Mouse (Mus musculus) MEL (cell line): ENCODE measurements around the gene Arl3. TPM values are rescaled to one million over a fixed set of nuclear protein-coding genes. Genes with fewer than 3 reads are reported as not detected.

Experiments
- DNase-seq: peaks from one replicate; pipeline ENCODE4 v3.0.0; 2011; ENCODE audit warnings: low read depth, low spot score
- H3K27ac ChIP-seq: 2 replicates; pipeline ENCODE4 v1.5.1; 2012; ENCODE audit warnings: low read depth, mild to moderate bottlenecking, control low read depth, low read length, moderate library complexity; ENCODE audit not compliant: control insufficient read depth
- H3K27me3 ChIP-seq, 2 experiments: fragments of 150-350 bp in 1 of 2; sonication (generic) in 1 of 2; 2 replicates each; pipeline ENCODE4 v1.6.1; 2012; ENCODE audit warnings: low read length in 2 of 2, mild to moderate bottlenecking in 2 of 2, improper control_type of control experiment in 1 of 2, moderate library complexity in 1 of 2; ENCODE audit not compliant: insufficient read depth in 2 of 2, control insufficient read depth in 1 of 2
- H3K36me3 ChIP-seq, 2 experiments: 2 replicates each; pipeline ENCODE4 v1.6.1; 2012 to 2014; ENCODE audit warnings: low read length in 2 of 2, improper control_type of control experiment in 1 of 2, inconsistent platforms in 1 of 2, mild to moderate bottlenecking in 1 of 2; ENCODE audit not compliant: insufficient read depth in 2 of 2, control insufficient read depth in 1 of 2
- H3K4me1 ChIP-seq, 2 experiments: fragments of 150-350 bp in 1 of 2; sonication (generic) in 1 of 2; 2 replicates each; pipeline ENCODE4 v1.6.1; 2012; ENCODE audit warnings: low read length in 2 of 2, improper control_type of control experiment in 1 of 2, mild to moderate bottlenecking in 1 of 2; ENCODE audit not compliant: insufficient read depth in 2 of 2, control insufficient read depth in 1 of 2
- H3K4me3 ChIP-seq, 2 experiments: fragments of 150-350 bp in 1 of 2; sonication (generic) in 1 of 2; 2 replicates each; pipeline ENCODE4 v1.5.1; 2012; ENCODE audit warnings: low read depth in 2 of 2, low read length in 2 of 2, mild to moderate bottlenecking in 2 of 2, moderate library complexity in 2 of 2, control low read depth in 1 of 2, improper control_type of control experiment in 1 of 2; ENCODE audit not compliant: control insufficient read depth in 1 of 2, insufficient read depth in 1 of 2
- H3K79me2 ChIP-seq: 2 replicates; pipeline ENCODE4 v1.6.1; 2012; ENCODE audit warnings: mild to moderate bottlenecking, low read length, moderate library complexity; ENCODE audit not compliant: control insufficient read depth, poor library complexity, insufficient read depth
- H3K9ac ChIP-seq: 2 replicates; pipeline ENCODE4 v1.6.1; 2012; ENCODE audit warnings: low read depth, mild to moderate bottlenecking, control low read depth, low read length, moderate library complexity; ENCODE audit not compliant: control insufficient read depth, poor library complexity, severe bottlenecking
- H3K9me3 ChIP-seq: fragments of 150-350 bp; sonication (generic); replicated peaks from 2 replicates; pipeline ENCODE4 v1.6.1; 2012; ENCODE audit warnings: mild to moderate bottlenecking, low read length, improper control_type of control experiment, moderate library complexity; ENCODE audit not compliant: insufficient read depth
- BHLHE40 ChIP-seq: IDR thresholded peaks from 2 replicates; pipeline ENCODE4 v1.6.1; 2012; ENCODE audit warnings: low read depth, mild to moderate bottlenecking, inconsistent platforms, low read length, improper control_type of control experiment, borderline replicate concordance
- CHD1 ChIP-seq: IDR thresholded peaks from 2 replicates; pipeline ENCODE4 v1.6.1; 2012; ENCODE audit warnings: low read depth, mild to moderate bottlenecking, inconsistent platforms, low read length, improper control_type of control experiment
- CHD2 ChIP-seq: IDR thresholded peaks from 2 replicates; pipeline ENCODE4 v1.6.1; 2011; ENCODE audit warnings: low read length, improper control_type of control experiment
- CTCF ChIP-seq, 3 experiments: IDR thresholded peaks in 2 of 3; conservative IDR thresholded peaks in 1 of 3; 2 replicates each; pipeline ENCODE4 v1.5.1; 2011 to 2012; ENCODE audit warnings: low read length in 3 of 3, low read depth in 2 of 3, mild to moderate bottlenecking in 2 of 3, improper control_type of control experiment in 1 of 3, inconsistent platforms in 1 of 3, mixed read lengths in 1 of 3, moderate library complexity in 1 of 3; ENCODE audit not compliant: control insufficient read depth in 1 of 3, insufficient read depth in 1 of 3, poor library complexity in 1 of 3, severe bottlenecking in 1 of 3
- ELF1 ChIP-seq: IDR thresholded peaks from 2 replicates; pipeline ENCODE4 v1.6.1; 2014; ENCODE audit warnings: low read depth, mild to moderate bottlenecking, inconsistent platforms, low read length, improper control_type of control experiment, moderate library complexity
- EP300 ChIP-seq, 2 experiments: IDR thresholded peaks; 2 replicates each; pipeline ENCODE4 v1.6.1; 2011; ENCODE audit warnings: improper control_type of control experiment in 2 of 2, low read length in 2 of 2, low read depth in 1 of 2, mild to moderate bottlenecking in 1 of 2
- ETS1 ChIP-seq: IDR thresholded peaks from 2 replicates; pipeline ENCODE4 v1.6.1; 2012; ENCODE audit warnings: low read depth, mild to moderate bottlenecking, inconsistent platforms, low read length, improper control_type of control experiment, moderate library complexity
- GATA1 ChIP-seq: IDR thresholded peaks from 2 replicates; pipeline ENCODE4 v1.6.1; 2011; ENCODE audit warnings: low read depth, low read length, improper control_type of control experiment
- HCFC1 ChIP-seq: IDR thresholded peaks from 2 replicates; pipeline ENCODE4 v1.6.1; 2012; ENCODE audit warnings: low read depth, mild to moderate bottlenecking, inconsistent platforms, low read length, improper control_type of control experiment, moderate library complexity
- JUND ChIP-seq: IDR thresholded peaks from 2 replicates; pipeline ENCODE4 v1.6.1; 2011; ENCODE audit warnings: low read depth, mild to moderate bottlenecking, improper control_type of control experiment, low read length
- KAT2A ChIP-seq: conservative IDR thresholded peaks from 2 replicates; pipeline ENCODE4 v1.6.1; 2012; ENCODE audit warnings: low read depth, low read length, improper control_type of control experiment, inconsistent platforms
- MAX ChIP-seq: IDR thresholded peaks from 2 replicates; pipeline ENCODE4 v1.6.1; 2011; ENCODE audit warnings: low read length, improper control_type of control experiment
- MAZ ChIP-seq: IDR thresholded peaks from 2 replicates; pipeline ENCODE4 v1.6.1; 2012; ENCODE audit warnings: low read depth, mild to moderate bottlenecking, inconsistent platforms, low read length, improper control_type of control experiment
- MXI1 ChIP-seq: IDR thresholded peaks from 2 replicates; pipeline ENCODE4 v1.6.1; 2011; ENCODE audit warnings: mild to moderate bottlenecking, low read depth, low read length, improper control_type of control experiment
- MYC ChIP-seq: IDR thresholded peaks from 2 replicates; pipeline ENCODE4 v1.6.1; 2011; ENCODE audit warnings: low read depth, mild to moderate bottlenecking, low read length, improper control_type of control experiment, moderate library complexity
- NELFE ChIP-seq: IDR thresholded peaks from 2 replicates; pipeline ENCODE4 v1.6.1; 2011; ENCODE audit warnings: low read depth, low read length, improper control_type of control experiment
- NRF1 ChIP-seq: IDR thresholded peaks from 2 replicates; pipeline ENCODE4 v1.6.1; 2014; ENCODE audit warnings: low read depth, mild to moderate bottlenecking, inconsistent platforms, low read length, improper control_type of control experiment, moderate library complexity; ENCODE audit not compliant: poor library complexity, insufficient read depth, severe bottlenecking
- RAD21 ChIP-seq: IDR thresholded peaks from 2 replicates; pipeline ENCODE4 v1.6.1; 2011; ENCODE audit warnings: mild to moderate bottlenecking, low read depth, low read length, improper control_type of control experiment
- SIN3A ChIP-seq: IDR thresholded peaks from 2 replicates; pipeline ENCODE4 v1.6.1; 2012; ENCODE audit warnings: low read length, improper control_type of control experiment, inconsistent platforms
- SMC3 ChIP-seq: IDR thresholded peaks from 2 replicates; pipeline ENCODE4 v1.6.1; 2011; ENCODE audit warnings: low read depth, low read length, improper control_type of control experiment
- TAL1 ChIP-seq: IDR thresholded peaks from 2 replicates; pipeline ENCODE4 v1.6.1; 2012; ENCODE audit warnings: mild to moderate bottlenecking, inconsistent platforms, low read length, moderate library complexity, mixed read lengths
- UBTF ChIP-seq: IDR thresholded peaks from 2 replicates; pipeline ENCODE4 v1.6.1; 2012; ENCODE audit warnings: low read depth, mild to moderate bottlenecking, inconsistent platforms, low read length, improper control_type of control experiment, moderate library complexity, borderline replicate concordance; ENCODE audit not compliant: insufficient read depth
- USF1 ChIP-seq: IDR thresholded peaks from 2 replicates; pipeline ENCODE4 v1.6.1; 2014; ENCODE audit warnings: low read depth, mild to moderate bottlenecking, inconsistent platforms, low read length, improper control_type of control experiment, moderate library complexity
- ZC3H11A ChIP-seq: IDR thresholded peaks from 2 replicates; pipeline ENCODE4 v1.6.1; 2012; ENCODE audit warnings: low read depth, mild to moderate bottlenecking, inconsistent platforms, low read length, improper control_type of control experiment
- ZKSCAN1 ChIP-seq: IDR thresholded peaks from 2 replicates; pipeline ENCODE4 v1.6.1; 2012; ENCODE audit warnings: low read depth, mild to moderate bottlenecking, inconsistent platforms, low read length, improper control_type of control experiment, moderate library complexity
- ZMIZ1 ChIP-seq: IDR thresholded peaks from 2 replicates; pipeline ENCODE4 v1.6.1; 2012; ENCODE audit warnings: low read depth, mild to moderate bottlenecking, inconsistent platforms, low read length, improper control_type of control experiment, moderate library complexity
- ZNF384 ChIP-seq: IDR thresholded peaks from 2 replicates; pipeline ENCODE4 v1.6.1; 2012; ENCODE audit warnings: low read depth, mild to moderate bottlenecking, inconsistent platforms, low read length, improper control_type of control experiment
- polyA plus RNA-seq, 2 experiments: library from polyadenylated mRNA; stranded (reverse) in 1 of 2; unstranded in 1 of 2; fragments of >175 nt in 1 of 2; fragments of >200 nt in 1 of 2; gene quantifications; 2 replicates each; pipeline versions ENCODE4 v1.2.1 to v1.2.4; 2012; ENCODE audit warnings: low replicate concordance in 2 of 2, low read depth in 1 of 2; ENCODE audit not compliant: insufficient read length in 2 of 2, insufficient read depth in 1 of 2, missing spikeins in 1 of 2
- total RNA-seq: library from RNA; depleted of rRNA; stranded (reverse); fragments of 300-350 nt; gene quantifications from 2 replicates; pipeline ENCODE4 v1.2.3, GENCODE M21; 2012

The Arl3 gene
- total and polyA plus RNA-seq, 3 experiments: 62.4 to 123 TPM; not detected in 1

DNA sequence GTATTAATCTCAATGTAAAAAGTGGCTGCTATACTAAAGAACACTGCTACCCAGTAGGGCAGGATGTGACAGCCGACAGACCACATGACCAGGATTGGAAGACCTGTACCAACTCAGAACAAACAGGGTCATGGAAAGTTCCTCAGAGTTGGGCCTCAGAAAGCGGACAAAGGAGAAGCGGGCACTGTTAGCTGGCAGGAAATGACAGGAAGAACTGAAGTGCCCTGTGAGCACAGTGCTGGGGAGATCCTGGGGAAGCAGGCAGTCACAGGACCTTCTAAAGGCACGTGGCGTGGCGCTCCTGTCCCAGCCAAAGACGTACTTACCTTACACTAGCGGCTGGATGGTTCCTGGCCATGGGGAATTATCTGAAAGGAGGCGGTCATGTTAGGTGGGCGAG, 61.7 kb downstream of the Arl3 start:
- peaks cover 17 to 34% of the 10 kb centered on the region in 2 experiments for H3K4me1 ChIP-seq
- no peak for TF ChIP-seq KAT2A
- no peak for TF ChIP-seq TAL1
- no peak for TF ChIP-seq MYC
- TF ChIP-seq ZMIZ1: no peak
- TF ChIP-seq SMC3: no peak
- no peak for TF ChIP-seq MAZ
- TF ChIP-seq CHD1: no peak
- no peaks in the 10 kb centered on the region for H3K27me3 ChIP-seq
- DNase-seq: no peak
- H3K4me3 ChIP-seq: no peak overlapping the region
- peaks cover 52% of the 10 kb centered on the region for H3K79me2 ChIP-seq
- H3K27ac ChIP-seq: 0 out of 2 replicates have a peak overlapping the region, but pooled peaks have one; percentile 7
- no peaks in the 10 kb centered on the region for H3K9me3 ChIP-seq
- H3K36me3 ChIP-seq: peaks cover 16 to 25% of the 10 kb centered on the region in 2 experiments
- peak overlapping the region; percentile 3; the same call in 1 of the 2 replicates for H3K9ac ChIP-seq

DNA sequence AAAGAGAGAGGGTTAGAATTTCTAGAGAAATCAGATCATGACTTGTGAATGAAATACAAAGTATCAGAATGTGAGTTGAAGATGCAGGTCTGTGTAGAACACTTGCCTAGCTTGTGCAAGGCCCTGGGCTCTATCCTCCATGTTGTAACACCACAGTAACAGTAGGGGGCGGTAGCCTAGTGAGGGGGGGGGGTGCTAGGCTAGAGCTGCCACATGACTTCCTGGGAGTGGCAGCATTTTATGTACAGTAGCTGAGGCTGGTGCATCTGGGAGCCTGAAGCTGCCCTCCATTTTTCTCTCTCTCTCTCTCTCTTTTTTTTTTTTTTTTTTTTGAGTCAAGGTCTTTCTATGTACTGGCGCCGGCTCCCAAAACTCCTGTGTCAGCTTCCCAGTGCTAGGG, 62.2 kb downstream of the Arl3 start:
- peak overlapping the region; percentile 3; the same call in 1 of the 2 replicates for H3K9ac ChIP-seq
- DNase-seq: peak; percentile 80
- H3K9me3 ChIP-seq: no peaks in the 10 kb centered on the region
- H3K36me3 ChIP-seq: peaks cover 16 to 29% of the 10 kb centered on the region in 2 experiments
- TF ChIP-seq RAD21 (peak; percentile 2; the same call in 1 of the 2 replicates), GATA1 (no peak), SMC3 (peak; percentile 43), CHD1 (no peak), ETS1 (0 out of 2 replicates have a peak, but pooled peaks have one; percentile 8), MXI1 (peak; percentile 70), EP300 (IDR thresholded peaks at IDR 0.05; ENCODE audit: low read depth in 1 of 2, low read length in 2 of 2) (peak in 1 of 2 experiments; percentile 34; a peak in 2 of 4 replicates), ZKSCAN1 (no peak), MAZ (peak; percentile 99), ELF1 (peak; percentile 59; the same call in 1 of the 2 replicates), UBTF (no peak), KAT2A (no peak), BHLHE40 (0 out of 2 replicates have a peak, but pooled peaks have one; percentile 35), NRF1 (no peak), ZMIZ1 (no peak), USF1 (peak; percentile 85), ZC3H11A (peak; percentile 22; the same call in 1 of the 2 replicates), MAX (peak; percentile 42; the same call in 1 of the 2 replicates), CHD2 (no peak), NELFE (0 out of 2 replicates have a peak, but pooled peaks have one; percentile 17), HCFC1 (peak; percentile 43; the same call in 1 of the 2 replicates), SIN3A (peak; percentile 75; the same call in 1 of the 2 replicates), MYC (peak; percentile 50; the same call in 1 of the 2 replicates), JUND (no peak), CTCF (IDR thresholded peaks at IDR 0.05 in 2 of 3, conservative IDR thresholded peaks at IDR 0.05 in 1 of 3; ENCODE audit: control insufficient read depth in 1 of 3, insufficient read depth in 1 of 3, low read depth in 2 of 3, low read length in 3 of 3, poor library complexity in 1 of 3, severe bottlenecking in 1 of 3) (peak; percentile 73 to 79 (median 79)), ZNF384 (peak; percentile 70; the same call in 1 of the 2 replicates)
- peaks cover 17 to 39% of the 10 kb centered on the region in 2 experiments for H3K4me1 ChIP-seq
- peaks cover 57% of the 10 kb centered on the region for H3K79me2 ChIP-seq
- H3K4me3 ChIP-seq: no peak overlapping the region
- no peaks in the 10 kb centered on the region for H3K27me3 ChIP-seq
- 0 out of 2 replicates have a peak overlapping the region, but pooled peaks have one; percentile 7 for H3K27ac ChIP-seq
